Mouse (Mus musculus): Measurements from ENCODE around the gene Hoxc6.

Gene Hoxc6

DNA sequence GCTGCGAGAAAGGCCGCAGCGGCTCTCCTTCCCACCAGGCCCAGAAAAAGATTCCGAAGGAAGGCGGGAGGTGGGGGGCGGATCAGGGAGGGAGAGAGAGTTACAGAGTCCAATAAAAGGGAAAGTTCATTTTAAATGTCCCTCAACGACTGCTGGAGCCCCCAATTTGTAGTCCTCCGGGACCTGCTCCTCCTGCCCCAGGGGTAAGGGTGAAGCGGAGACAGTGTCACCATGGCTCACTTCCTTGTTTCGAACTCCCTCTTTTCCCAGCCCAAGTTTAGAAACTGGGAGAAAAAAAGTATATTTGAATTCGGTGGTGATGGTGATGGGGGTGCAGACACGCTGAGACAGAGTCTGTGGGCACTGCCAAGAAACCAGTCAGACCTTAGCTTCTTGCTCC is 42.5 kb downstream of the Hoxc6 start:
- DNase-seq (ENCODE audit: low spot score): no peak

DNA sequence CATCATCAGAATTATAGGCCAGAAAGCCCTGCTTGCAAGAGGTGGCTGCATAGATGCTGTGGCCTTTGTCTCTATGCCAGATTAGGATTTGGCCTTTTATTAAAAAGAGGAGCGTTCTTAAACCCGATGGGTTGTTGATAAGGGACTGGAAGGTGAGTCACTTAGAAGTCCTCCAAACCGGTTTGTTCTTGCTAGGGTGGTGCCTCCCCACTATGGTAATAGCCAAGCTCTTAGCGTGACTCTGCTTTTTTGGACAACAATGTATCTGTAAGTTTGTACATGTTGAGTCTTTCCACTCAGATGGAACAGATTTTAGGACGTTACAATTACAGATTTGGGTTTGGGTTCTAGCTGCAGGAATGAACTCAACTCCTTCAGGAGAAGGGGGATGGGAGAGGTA is 43.6 kb downstream of the Hoxc6 start:
- peak; percentile 26 for DNase-seq (ENCODE audit: low spot score)

DNA sequence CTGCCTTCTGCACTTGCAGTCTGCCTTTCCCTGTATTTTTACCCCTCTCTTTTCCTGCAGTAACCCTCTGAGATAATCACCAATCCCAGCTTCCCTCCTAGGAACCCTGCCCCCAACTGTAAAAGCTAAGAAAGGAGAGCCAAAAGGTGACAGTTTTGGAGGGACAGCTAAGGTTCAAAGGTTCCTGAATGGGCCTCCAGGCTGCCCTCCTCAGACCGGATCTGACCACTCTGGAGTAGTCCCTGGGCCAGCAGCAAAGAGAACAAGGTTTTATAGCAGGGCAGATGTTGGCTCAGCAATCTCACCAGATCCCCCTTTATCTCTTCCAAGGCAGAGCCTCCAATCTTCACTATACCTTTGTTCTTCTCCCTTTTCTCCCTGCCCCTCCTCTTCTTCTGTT is 44.2 kb downstream of the Hoxc6 start:
- no peak for DNase-seq (ENCODE audit: low spot score)

DNA sequence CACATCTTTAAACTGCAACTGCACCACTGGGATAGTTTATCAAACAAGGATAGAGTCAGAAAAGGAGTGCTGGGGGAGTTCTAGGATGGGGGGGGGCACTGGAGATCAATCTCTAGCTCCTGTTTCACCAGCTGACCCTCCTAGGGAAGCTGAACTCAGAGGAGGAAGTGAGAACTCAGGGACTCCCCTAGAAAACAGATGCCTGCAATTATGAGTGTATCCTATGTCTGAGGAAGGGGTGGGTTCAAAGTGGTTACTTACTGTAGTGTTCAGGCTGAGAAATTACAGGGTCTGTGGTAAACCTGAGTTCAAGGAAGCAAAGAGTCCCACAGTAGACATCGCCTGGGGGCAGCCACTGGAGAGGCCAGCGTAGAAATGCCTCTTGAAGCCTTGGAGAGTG is 53.6 kb downstream of the Hoxc6 start:
- DNase-seq (ENCODE audit: low spot score): no peak

DNA sequence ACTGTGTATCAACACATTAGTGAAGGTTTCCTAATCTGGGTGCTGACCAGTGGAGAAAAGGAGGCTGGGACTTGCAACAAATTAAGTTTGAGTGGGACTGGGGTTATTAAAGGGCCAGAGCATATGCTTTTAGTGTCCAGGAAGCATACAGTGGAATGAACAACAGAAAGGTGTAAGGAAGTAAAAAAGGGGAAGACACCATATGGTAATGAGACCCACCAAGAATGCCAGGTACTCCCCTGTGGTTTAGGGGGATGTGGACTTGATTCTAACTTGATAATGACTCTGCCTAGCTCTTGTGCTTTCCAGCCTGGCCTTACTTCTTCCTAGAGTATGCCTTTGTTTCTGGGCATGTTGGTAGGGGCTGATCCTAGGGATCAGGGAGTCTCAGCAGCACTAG is 55.2 kb downstream of the Hoxc6 start:
- no peak for DNase-seq (ENCODE audit: low spot score)

DNA sequence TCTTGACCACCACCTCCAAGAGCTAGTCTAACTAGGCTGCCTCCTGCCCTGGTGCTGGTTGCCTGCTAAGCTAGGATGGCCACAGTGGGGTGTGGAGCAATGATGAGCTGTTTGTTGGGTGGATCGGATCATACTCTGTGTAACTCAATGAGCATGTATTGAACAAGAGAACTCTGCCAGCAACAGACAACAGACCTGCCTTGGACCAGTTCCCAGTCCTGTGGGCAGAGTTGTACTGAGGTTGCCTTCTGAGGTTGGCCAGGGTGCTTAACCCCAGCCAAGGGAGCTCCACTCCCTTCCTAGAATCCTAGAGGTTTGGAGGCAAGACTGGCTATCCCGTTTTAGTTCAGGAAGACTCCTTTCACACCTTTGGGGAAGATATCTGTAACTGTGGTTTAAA is 58.3 kb downstream of the Hoxc6 start:
- no peak for DNase-seq (ENCODE audit: low spot score)

DNA sequence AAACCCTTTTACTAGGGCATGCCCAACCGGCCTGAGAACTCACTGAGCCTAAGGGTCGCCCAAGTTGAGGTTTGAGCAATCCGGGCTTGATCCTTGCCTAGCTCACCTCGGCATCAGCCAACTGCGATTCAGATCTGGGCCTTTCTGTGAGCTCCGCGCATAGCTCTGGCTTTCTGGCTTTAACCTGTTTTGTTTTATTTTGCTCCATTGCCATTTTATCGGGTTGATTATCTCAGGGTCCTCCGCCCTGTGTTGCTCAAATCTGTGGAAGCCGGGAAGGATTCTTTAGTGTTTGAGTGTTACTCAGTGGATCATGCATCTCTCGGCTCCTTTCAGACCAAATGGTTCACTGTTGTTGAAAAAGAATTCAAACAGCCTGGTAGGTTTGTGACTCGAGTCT is 60.7 kb downstream of the Hoxc6 start:
- no peak for DNase-seq (ENCODE audit: low spot score)

DNA sequence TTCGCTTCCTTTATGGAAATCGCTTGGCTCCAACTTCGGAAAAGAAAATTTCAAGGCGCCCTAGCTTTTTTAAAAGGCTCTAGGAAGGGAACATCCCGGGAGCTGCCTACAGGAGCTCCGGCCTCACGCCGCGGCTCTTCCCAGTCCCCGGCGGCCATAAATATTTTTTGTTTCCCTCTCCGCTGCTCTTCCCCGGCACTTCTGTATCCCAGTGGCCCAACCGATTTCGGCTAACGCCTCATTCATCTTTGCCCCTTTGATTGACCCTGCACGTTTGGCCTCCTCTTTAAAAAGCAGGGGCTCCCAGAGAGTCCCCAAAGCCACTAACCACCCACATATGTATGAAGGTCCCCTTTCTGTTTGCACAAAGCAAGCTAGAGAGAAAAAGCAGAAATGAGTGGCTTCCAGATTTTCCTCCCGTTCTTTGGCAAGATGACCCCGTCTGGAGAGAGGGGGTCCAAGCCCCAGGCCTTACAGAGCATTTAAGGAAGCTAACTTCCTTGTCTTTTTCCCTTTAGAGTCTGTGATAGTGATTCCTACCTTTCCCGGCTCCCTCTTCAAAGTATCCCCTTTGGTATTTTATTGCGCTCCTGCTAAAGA is 61.4 kb downstream of the Hoxc6 start:
- DNase-seq (ENCODE audit: low spot score): no peak

DNA sequence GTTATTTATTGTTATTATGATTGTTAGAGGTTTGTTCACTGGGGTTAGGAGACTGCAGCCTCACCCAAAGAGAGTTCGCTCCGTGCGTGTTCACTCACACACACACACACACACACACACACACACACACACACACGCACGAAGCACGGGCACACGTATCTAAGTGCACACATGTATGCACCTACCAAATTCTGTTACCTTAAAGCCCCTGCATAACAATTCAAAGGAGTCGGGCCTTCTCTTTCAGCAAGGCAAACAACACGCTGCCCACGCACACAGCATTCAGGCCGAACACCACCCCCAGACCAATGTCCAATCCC is 61.9 kb downstream of the Hoxc6 start:
- DNase-seq (ENCODE audit: low spot score): no peak

DNA sequence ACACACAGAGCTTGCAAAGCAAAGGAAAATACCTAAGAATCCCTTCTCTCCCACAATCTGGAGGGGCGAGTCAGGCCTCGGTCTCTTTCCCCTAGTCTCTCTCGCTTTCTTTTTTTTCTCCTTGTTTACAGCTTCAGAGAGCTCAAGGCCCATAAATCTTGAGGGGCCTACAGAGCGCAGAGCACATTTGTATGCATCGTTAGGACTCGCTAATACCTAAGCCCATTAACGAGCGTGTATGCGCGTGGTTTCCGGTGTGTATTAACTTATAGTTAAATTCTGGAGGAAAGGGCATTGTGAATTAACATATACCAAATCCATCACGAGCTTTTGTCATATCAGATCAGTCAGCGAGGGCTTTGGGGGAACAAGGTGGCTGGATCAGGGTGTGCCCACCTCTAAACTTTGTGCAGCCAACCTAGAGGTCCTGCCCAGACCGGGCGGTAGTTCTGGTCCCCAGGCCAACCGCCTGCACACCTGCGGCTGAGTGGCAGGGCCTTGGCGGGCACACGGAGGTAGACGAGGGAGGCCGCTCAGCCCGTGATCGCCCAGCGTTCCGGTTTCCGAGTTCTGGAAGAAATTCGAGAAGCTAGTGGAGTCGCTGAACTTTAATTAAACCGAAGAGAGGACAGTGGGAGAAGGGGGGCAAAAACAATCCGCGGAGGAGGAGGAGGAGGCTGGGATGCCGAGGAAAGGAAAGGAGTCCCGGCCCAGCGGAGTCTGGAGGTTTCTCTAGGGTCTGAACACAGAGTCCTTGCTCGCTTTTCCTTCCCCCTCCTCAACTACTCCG is 62.5 kb downstream of the Hoxc6 start:
- peak; percentile 29 for DNase-seq (ENCODE audit: low spot score)

DNA sequence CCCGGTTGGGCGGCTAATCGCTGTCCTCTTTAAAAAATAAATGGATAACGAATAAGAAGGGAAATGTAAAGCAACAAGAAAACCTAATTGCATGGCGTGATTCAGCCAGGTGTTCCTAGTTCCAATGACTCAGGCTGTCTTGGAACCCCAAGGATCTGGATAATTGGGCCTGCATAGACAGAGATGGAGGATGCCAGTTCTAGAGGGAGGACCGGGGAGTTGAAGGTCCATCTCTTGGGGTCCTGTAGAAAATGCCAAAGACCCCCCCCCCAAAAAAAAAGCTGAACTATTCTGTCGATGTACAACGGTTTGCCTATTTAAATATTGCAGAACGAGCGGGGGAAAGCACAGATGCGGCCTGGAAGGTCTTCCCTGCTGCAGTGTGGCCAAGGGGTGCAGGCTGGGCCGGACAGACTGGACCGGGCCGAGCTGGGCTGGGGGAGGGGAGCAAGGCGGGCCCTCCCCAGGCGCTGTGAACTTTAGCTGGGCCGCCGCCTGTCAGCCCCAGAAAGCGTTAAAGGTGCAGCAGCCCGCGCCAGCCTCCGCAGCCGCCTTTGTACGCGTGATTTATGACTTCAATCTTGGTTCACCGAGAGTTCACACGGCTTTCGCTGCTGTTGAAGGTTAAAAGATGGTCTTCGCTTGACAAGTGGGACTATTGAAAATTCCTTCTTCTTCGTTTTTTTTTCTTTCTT is 63.2 kb downstream of the Hoxc6 start:
- DNase-seq (ENCODE audit: low spot score): peak; percentile 58

Data from urinary bladder, postnatal 14 days (tissue).